Mouse (Mus musculus): ENCODE results near the gene Gm8298. TPM values are rescaled to one million over a fixed set of nuclear protein-coding genes. Genes with fewer than 3 reads are reported as not detected.
"Not testable (repeated sequence)": the region's sequence is repeated elsewhere in the genome, so short reads cannot be mapped to it uniquely, and the experiment has no call there.

The Gm8298 gene
- not detected for total RNA-seq (2021)

DNA sequence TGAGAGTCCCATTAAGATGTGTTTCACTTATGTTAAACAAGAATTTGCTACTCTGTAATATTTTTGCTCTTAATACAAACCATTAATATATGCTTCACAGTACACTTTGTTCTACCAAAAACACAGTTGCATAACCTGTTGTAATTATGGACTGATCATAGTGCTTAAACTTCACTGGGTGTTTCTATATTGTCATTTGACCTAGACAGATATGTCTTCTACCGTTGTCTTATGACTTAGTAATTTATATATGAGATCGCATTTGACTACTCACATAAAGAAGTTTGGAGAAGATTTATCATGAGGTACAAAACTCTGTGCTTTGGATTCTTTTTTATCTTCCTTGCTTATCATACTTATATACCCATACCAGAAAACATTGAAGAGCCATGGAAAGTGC is at the start of gene Gm8298:
Gene Gm8298, plus strand, starts transcription at position 301 of the 400 bp plus-strand sequence.
- no peak for DNase-seq

- no peak for DNase-seq
These were observed 47.7 kb upstream of the Gm8298 start for GRCm38 (mm10) chr3:59813169-59813568.

DNA sequence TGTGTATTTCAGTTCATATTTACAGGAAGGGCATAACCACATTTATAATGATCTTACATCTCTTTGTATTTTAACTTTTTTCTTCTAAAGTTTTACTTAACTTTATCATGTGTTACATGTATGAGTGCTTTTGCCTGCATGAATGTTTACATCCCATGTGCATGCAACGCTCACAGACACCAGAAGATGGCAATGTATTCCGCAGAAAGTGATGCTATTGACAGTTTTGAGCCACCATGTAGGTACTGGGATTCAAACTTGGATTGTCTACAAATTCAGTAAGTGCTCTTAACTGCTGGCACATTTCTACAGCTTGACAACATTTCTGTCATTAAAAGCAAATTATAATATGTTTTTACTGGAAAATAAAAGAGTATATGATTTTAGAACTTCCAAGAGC is 9.9 kb downstream of the Gm8298 start:
- DNase-seq = peak; percentile 54

GRCm38 (mm10) chr3:59877601-59878000 is 16.8 kb downstream of the Gm8298 start:
- DNase-seq = not testable (repeated sequence)

DNA sequence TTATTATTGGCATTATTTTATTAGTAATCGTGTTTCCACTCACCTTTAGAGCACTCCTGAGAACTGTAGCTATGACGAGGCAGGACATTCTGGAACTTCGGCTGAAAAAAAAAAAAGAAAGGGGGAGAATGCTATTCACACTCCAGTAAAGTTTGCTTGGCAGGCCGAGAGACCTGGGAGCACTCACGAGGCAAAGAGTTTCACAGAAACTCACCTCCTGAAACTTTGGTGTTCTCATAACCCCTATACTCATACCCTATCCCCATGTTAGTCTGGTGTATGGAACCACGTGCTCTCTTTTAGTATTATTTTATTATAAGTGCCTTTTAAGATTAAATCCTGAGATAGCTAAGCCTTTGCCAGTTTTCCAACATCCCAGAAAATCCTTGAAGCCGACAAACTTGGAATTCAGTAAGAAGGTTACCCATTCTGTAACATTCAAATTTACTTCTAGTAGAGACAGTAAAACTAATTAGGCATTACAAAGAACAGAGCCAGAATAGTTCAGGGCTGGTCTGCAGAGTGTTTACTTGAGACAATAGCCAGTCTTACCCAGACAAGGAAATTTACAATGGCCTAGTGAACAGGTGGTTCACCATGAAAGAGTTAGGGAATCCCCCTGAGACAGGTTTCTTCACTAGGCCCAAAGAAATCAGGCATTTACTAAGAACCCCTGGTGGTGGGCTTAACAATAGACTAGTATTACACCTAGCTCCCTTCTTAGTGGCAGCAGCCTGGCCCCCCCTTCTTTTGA is 19.1 kb downstream of the Gm8298 start:
- DNase-seq = not testable (repeated sequence)

DNA sequence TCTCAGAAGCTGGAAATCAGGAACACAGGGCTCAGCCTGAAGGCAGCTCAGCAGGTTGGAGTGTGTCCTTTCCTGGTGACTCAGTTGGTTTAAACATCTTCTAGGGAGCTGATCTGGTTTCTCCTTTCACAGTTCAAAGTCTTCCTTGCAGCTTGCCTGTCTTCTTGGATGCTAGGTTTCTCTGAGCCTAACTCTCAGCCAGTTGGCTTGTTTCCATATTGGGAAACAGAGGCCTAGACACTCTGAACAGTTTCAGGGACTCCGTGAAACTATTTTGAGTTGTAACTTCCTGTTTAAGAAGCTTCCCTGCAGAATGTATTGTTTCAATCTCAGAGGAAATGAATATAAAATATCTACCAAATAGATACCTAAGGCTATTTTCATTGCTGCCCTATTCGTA is 32.4 kb downstream of the Gm8298 start:
- DNase-seq = no peak

GRCm38 (mm10) chr3:59924914-59925313 is 64.1 kb downstream of the Gm8298 start, which contains the start of gene C130079G13Rik:
Gene C130079G13Rik (plus strand): TSS chr3:59925214.
- DNase-seq = no peak

Other genes starting within 250 kb of the Gm8298 start
- gene Gm5538, start 131.3 kb upstream of the Gm8298 start, total RNA-seq (2021) = not detected
- not detected for gene C130079G13Rik, start 64.2 kb downstream of the Gm8298 start, total RNA-seq (2021)
- not detected for gene Aadacl2, start 145.7 kb downstream of the Gm8298 start, total RNA-seq (2021)
- gene Aadac, start 164.7 kb downstream of the Gm8298 start, total RNA-seq (2021) = not detected
- not detected for gene Sucnr1, start 220.8 kb downstream of the Gm8298 start, total RNA-seq (2021)

Data from heart, postnatal 4 days (tissue).